12 mouse cellular contexts compared by ENCODE assay signal in the genomic region with DNA sequence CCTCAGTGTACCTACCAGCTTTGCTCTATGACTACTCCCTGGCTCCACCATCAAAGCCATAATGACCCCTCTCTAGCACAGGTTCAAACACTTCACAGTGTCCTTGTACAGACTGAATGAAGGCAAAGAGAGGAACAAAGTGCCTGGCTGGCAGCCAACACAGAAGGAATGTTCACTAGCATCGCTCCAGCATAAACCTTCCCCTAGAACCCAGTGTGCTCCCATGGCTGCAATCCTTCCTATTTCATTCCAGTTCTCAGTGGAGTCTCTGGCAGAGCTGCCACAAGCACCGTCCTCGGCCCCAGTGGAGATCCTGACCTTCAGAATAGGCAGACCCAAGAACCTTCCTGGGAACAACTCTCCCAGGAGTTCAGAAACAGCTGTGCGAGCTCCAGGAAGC. TPM values are rescaled to one million over a fixed set of nuclear protein-coding genes. Genes with fewer than 3 reads are reported as not detected.
DNase-seq lines count a peak whose midpoint lies in the region; ATAC-seq and TF ChIP-seq lines count a peak whose summit lies in the region.
"Had no signal": no experiment of that assay in that cellular context is flagged by ENCODE, and none has a peak within 500 bp of the region (broad histone marks: within the 10 kb centered on the region; RNA-seq: fewer than 3 reads in every experiment).

No protein-coding gene starts in this region.

- peak; percentile 8 for DNase-seq in kidney, adult 2 months
- DNase-seq in kidney, adult 8-10 months = no peak
- peak; percentile 37 to 61 for DNase-seq in adrenal gland, postnatal 36 days
- peak; percentile 37 to 66 for DNase-seq in heart, postnatal 14 days
- DNase-seq in lung, postnatal 4 days = peak; percentile 51 to 73
- no peak for DNase-seq in gastrocnemius, postnatal 25 days
- no peak for DNase-seq in forebrain, embryonic 11.5 days (ENCODE audit: low spot score)
- DNase-seq: cerebellum, adult 18-20 months; gastrocnemius, postnatal 36 days had no signal

- no peak overlapping the region for H3K4me3 ChIP-seq in kidney, adult 2 months (ENCODE audit: insufficient read depth, low read depth, low read length)
- no peak overlapping the region for H3K4me3 ChIP-seq in forebrain, embryonic 11.5 days (ENCODE audit: low read depth, low read length)
- H3K4me3 ChIP-seq: forebrain, embryonic 10.5 days; layer of hippocampus, adult 2 months; limb, embryonic 12.5 days had no signal

- H3K4me2 ChIP-seq in forebrain, embryonic 11.5 days (ENCODE audit: low read depth, low read length, severe bottlenecking) = no peak overlapping the region
- H3K4me2 ChIP-seq: limb, embryonic 12.5 days had no signal

- no peak for TF ChIP-seq POLR2A in kidney, adult 2 months (IDR thresholded peaks at IDR 0.05; ENCODE audit: low read depth, low read length)

- ATAC-seq in forebrain, embryonic 11.5 days (replicated peaks; ENCODE audit: low FRiP score) = no peak

- H3K4me1 ChIP-seq in kidney, adult 2 months (ENCODE audit: control insufficient read depth, insufficient read depth, low read length) = no peaks in the 10 kb centered on the region
- no peaks in the 10 kb centered on the region for H3K4me1 ChIP-seq in forebrain, embryonic 11.5 days (replicated peaks; ENCODE audit: control insufficient read depth, insufficient read depth, low read length)

- 47% methylated on average over 4 of the region's 4 CpGs for WGBS in kidney, adult 2 months
- WGBS in forebrain, embryonic 11.5 days = 86% methylated on average over 4 of the region's 4 CpGs

- H3K9ac ChIP-seq in forebrain, embryonic 11.5 days (ENCODE audit: low read length) = no peak overlapping the region
- H3K9ac ChIP-seq: limb, embryonic 12.5 days had no signal

- no peak for TF ChIP-seq CTCF in kidney, adult 2 months (conservative IDR thresholded peaks at IDR 0.05; ENCODE audit: insufficient read depth, insufficient read length, low read depth, low read length)

- intact Hi-C loops in heart, postnatal 14 days (cut with DNase I) = no loop called here

- H3K9me3 ChIP-seq in forebrain, embryonic 11.5 days (ENCODE audit: control insufficient read depth, low read length) = no peaks in the 10 kb centered on the region
- H3K9me3 ChIP-seq: forebrain, embryonic 10.5 days; limb, embryonic 12.5 days had no signal

- H3K27me3 ChIP-seq in kidney, adult 2 months (replicated peaks; ENCODE audit: control insufficient read depth, insufficient read depth, low read length) = no peaks in the 10 kb centered on the region
- no peaks in the 10 kb centered on the region for H3K27me3 ChIP-seq in forebrain, embryonic 11.5 days (ENCODE audit: control insufficient read depth, insufficient read depth, low read length)

- H3K36me3 ChIP-seq in kidney, adult 2 months (ENCODE audit: control insufficient read depth, insufficient read depth, low read length) = no peaks in the 10 kb centered on the region
- H3K36me3 ChIP-seq in forebrain, embryonic 11.5 days (ENCODE audit: control insufficient read depth, insufficient read depth, low read length) = no peaks in the 10 kb centered on the region
- H3K36me3 ChIP-seq: forebrain, embryonic 10.5 days; limb, embryonic 12.5 days had no signal

- no peak overlapping the region for H3K27ac ChIP-seq in kidney, adult 2 months (ENCODE audit: insufficient read depth, low read depth, low read length)
- H3K27ac ChIP-seq in forebrain, embryonic 11.5 days (ENCODE audit: low read depth, low read length) = no peak overlapping the region
- H3K27ac ChIP-seq: forebrain, embryonic 10.5 days; layer of hippocampus, adult 2 months; limb, embryonic 12.5 days had no signal

RNA-seq across cellular contexts. Expression of a gene that starts 27.4 kb away (rescaled TPM):
- 98.5 and 105 TPM in 2 replicates for polyA plus RNA-seq in kidney, adult 2 months (2012; rRNA removed)
- 10 to 100 TPM; 60.9 to 68.7 TPM for total RNA-seq in adrenal gland, postnatal 36 days (2021)
- total RNA-seq in heart, postnatal 14 days (2021) = 10 to 100 TPM; 71.2 to 73.3 TPM
- 10 to 100 TPM; 39.9 to 52.4 TPM for total RNA-seq in gastrocnemius, postnatal 25 days (2021)
- polyA plus RNA-seq in forebrain, embryonic 11.5 days (2014; fragmentation: Nextera tagmentation; extraction: Ambion mirVana) = 156 and 162 TPM in 2 replicates

RNA-seq across cellular contexts. Expression of a gene that starts 27.5 kb away (rescaled TPM):
- 169 and 179 TPM in 2 replicates for polyA plus RNA-seq in kidney, adult 2 months (2012; rRNA removed)
- 10 to 100 TPM; 82.3 to 91.0 TPM for total RNA-seq in adrenal gland, postnatal 36 days (2021)
- total RNA-seq in heart, postnatal 14 days (2021) = 10 to 100 TPM; 30.8 to 32.7 TPM
- 10 to 100 TPM; 13.8 to 20.0 TPM for total RNA-seq in gastrocnemius, postnatal 25 days (2021)
- polyA plus RNA-seq in forebrain, embryonic 11.5 days (2014; fragmentation: Nextera tagmentation; extraction: Ambion mirVana) = 72.3 and 73.1 TPM in 2 replicates

Comparison
In these comparisons a context has a peak if more than half of its experiments do, and no peak if none do; other contexts are left out.
1. DNase-seq: peak in kidney, adult 2 months (single experiment), adrenal gland, postnatal 36 days (2 of 2), heart, postnatal 14 days (2 of 2) and lung, postnatal 4 days (2 of 2); none in kidney, adult 8-10 months (0 of 2), gastrocnemius, postnatal 25 days (single experiment) and forebrain, embryonic 11.5 days (single experiment).